Mouse (Mus musculus) spleen, adult 2 months (tissue): ENCODE results near the gene Tchhl1. TPM values are rescaled to one million over a fixed set of nuclear protein-coding genes. Genes with fewer than 3 reads are reported as not detected.

Experiments
- DNase-seq, 2 experiments: peaks; one replicate each; pipeline versions ENCODE4 v3.0.0 to v3.0.0-alpha.2; 2012 to 2021; ENCODE audit warnings: low spot score in 2 of 2, low read depth in 1 of 2
- H3K27ac ChIP-seq: fragments of 200-500 bp; 2 replicates; pipeline ENCODE4 v1.5.1; 2012; ENCODE audit warnings: low read length, inconsistent platforms; ENCODE audit not compliant: insufficient read depth
- H3K27me3 ChIP-seq: fragments of 200-500 bp; 2 replicates; pipeline ENCODE4 v1.6.1; 2012; ENCODE audit warnings: mild to moderate bottlenecking, moderate library complexity, low read length, inconsistent platforms; ENCODE audit not compliant: control insufficient read depth, insufficient read depth
- H3K36me3 ChIP-seq: fragments of 200-500 bp; 2 replicates; pipeline ENCODE4 v1.6.1; 2012; ENCODE audit warnings: mild to moderate bottlenecking, low read length, inconsistent platforms; ENCODE audit not compliant: control insufficient read depth, insufficient read depth
- H3K4me1 ChIP-seq: fragments of 200-500 bp; 2 replicates; pipeline ENCODE4 v1.6.1; 2011; ENCODE audit warnings: inconsistent platforms; ENCODE audit not compliant: control insufficient read depth, insufficient read depth, insufficient read length
- H3K4me3 ChIP-seq: fragments of 200-500 bp; 2 replicates; pipeline ENCODE4 v1.5.1; 2011; ENCODE audit warnings: mild to moderate bottlenecking, inconsistent platforms; ENCODE audit not compliant: insufficient read depth, insufficient read length; ENCODE audit errors: extremely low read depth
- CTCF ChIP-seq: fragments of 200-500 bp; IDR thresholded peaks from 2 replicates; pipeline ENCODE4 v1.5.1; 2011; ENCODE audit warnings: mild to moderate bottlenecking, inconsistent platforms; ENCODE audit not compliant: insufficient read depth, insufficient read length, insufficient replicate concordance; ENCODE audit errors: extremely low read depth
- POLR2A ChIP-seq: fragments of 200-500 bp; IDR thresholded peaks from 2 replicates; pipeline ENCODE4 v1.6.1; 2011; ENCODE audit warnings: low read depth, low read length, inconsistent platforms
- WGBS: fragments of 180-500 bp; shearing (Covaris S2); methylation state at CpG from one replicate; pipeline ENCODE4 v1.1.7; 2018; 5-methylcytosine and 5-hydroxymethylcytosine counted together
- polyA plus RNA-seq: library from polyadenylated mRNA; depleted of rRNA; stranded (reverse); fragments of >200 nt; gene quantifications from 2 replicates; pipeline ENCODE4 v1.2.3, GENCODE M21; 2012; rRNA removed

Gene Tchhl1
- not detected in 2 replicates for polyA plus RNA-seq

GRCm38 (mm10) chr3:93468561-93468960, at the start of gene Tchhl1:
TSS of gene Tchhl1 (plus strand) at chr3:93468754.
- TF ChIP-seq POLR2A (no peak), CTCF (no peak)
- WGBS, result 48% methylated on average over 5 of the region's 5 CpGs
- no peak within 1 kb of the TSS for H3K4me3 ChIP-seq
- H3K27me3 ChIP-seq, result no peaks in the 10 kb centered on the region
- no peaks in the 10 kb centered on the region for H3K36me3 ChIP-seq
- no peak within 1 kb of the TSS for H3K27ac ChIP-seq
- no peak for DNase-seq
- H3K4me1 ChIP-seq, result no peaks in the 10 kb centered on the region

GRCm38 (mm10) chr3:93431673-93432072, 36.9 kb upstream of the Tchhl1 start:
- TF ChIP-seq CTCF (no peak), POLR2A (no peak)
- Histone ChIP-seq H3K4me1 (no peaks in the 10 kb centered on the region), H3K27me3 (no peaks in the 10 kb centered on the region), H3K4me3 (no peak overlapping the region), H3K36me3 (no peaks in the 10 kb centered on the region), H3K27ac (no peak overlapping the region)
- 52% methylated on average over 3 of the region's 3 CpGs for WGBS
- DNase-seq, result no peak

DNA sequence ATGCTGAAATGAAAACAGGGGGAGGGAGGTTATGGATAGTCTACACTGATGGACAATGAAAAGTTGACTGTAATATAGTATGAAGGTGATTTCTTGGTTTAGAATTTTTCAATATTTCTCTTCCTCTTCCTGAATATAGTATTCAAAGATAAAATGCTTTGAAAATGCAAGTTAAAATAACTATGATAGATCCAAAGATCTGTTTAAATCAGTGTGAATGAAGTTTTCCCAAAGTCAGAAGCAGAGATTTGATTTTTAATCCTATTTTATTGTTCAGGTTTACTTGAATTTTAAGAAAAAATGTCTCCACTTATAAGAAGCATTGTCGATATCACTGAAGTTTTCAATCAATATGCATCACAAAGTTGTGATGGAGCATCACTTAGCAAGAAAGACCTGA, 26.5 kb upstream of the Tchhl1 start, which contains the start of gene Tchh:
Gene Tchh, plus strand, starts transcription at position 301 of the 400 bp plus-strand sequence.
- no peak for DNase-seq
- peaks cover 6% of the 10 kb centered on the region; the same call in 1 of the 2 replicates for H3K4me1 ChIP-seq
- H3K4me3 ChIP-seq, result no peak within 1 kb of the TSS
- H3K36me3 ChIP-seq, result no peaks in the 10 kb centered on the region
- 87% methylated on average over 1 of the region's 1 CpGs for WGBS
- TF ChIP-seq CTCF, result no peak
- TF ChIP-seq POLR2A, result no peak
- H3K27ac ChIP-seq, result no peak within 1 kb of the TSS
- H3K27me3 ChIP-seq, result peaks cover 22% of the 10 kb centered on the region

DNA sequence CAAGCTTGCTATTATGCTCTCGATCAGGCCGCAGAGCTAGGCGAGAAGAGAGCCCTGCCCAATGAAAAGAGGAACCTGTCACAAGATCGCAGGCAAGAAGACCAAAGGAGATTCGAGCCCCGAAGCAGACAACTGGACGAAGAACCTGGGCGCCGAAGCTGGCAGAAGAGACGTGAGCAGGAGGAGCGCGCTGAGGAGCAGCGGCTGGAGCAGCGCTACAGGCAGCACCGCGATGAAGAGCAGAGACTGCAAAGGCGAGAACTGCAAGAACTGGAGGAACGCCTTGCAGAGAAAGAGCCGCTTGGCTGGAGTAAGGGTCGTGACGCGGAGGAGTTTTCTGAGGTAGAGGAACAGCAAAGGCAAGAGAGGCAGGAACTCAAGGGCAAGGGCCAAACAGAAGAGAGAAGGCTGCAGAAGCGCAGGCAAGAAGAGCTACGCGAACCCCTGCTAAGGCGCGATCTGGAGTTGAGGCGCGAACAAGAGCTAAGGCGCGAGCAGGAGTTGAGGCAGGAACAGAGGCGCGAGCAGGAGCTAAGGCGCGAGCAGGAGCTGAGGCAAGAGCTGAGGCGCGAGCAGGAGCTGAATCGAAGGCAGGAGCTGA, 25.0 kb upstream of the Tchhl1 start:
- no peak for TF ChIP-seq POLR2A
- no peak for TF ChIP-seq CTCF
- peaks cover 26% of the 10 kb centered on the region for H3K27me3 ChIP-seq
- 1% methylated on average over 38 of the region's 38 CpGs for WGBS

DNA sequence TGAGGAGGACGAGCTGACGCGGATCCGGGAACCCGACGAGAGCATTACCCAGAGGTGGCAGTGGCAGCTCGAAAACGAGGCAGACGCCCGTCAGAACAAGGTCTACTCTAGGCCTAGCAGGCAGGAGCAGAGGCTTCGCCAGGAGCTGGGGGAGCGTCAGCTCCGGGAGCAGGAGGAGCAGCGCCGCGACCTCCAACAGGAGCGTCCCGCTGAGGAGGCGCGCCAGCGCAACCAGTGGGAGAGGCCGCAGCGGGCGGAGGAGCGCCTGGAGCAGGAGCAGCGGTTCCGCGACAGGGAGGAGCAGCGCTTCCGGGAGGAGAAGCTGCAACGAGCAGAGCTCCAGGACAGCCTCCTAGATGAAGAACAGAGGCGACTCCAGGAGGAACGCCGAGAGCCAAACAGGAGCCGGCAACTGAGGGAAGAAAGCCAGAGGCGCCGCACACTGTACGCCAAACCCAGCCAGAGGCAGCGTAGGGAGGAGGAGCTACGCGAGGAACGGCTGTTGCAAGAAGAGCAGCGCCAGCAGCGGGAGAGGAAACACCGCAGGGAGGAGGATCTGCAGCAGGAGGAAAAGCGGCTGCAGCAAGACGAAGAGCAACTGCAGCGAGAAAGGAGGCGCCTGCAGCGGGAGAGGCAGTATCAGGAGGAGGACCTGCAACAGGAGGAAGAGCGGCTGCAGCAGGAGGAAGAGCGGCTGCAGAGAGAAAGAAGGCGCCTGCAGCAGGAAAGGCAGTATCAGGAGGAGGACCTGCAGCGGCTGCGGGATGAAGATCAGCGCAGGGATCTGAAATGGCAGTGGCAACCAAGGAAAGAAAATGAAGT, 24.0 kb upstream of the Tchhl1 start:
- Histone ChIP-seq H3K27me3 (peaks cover 26% of the 10 kb centered on the region), H3K4me3 (peak overlapping the region; percentile 45), H3K36me3 (no peaks in the 10 kb centered on the region), H3K27ac (no peak overlapping the region), H3K4me1 (peaks cover 6% of the 10 kb centered on the region; the same call in 1 of the 2 replicates)
- WGBS, result under 1% methylated on average over 56 of the region's 56 CpGs
- DNase-seq, result no peak
- no peak for TF ChIP-seq POLR2A
- TF ChIP-seq CTCF, result no peak

More for the DNA sequence above, 25.0 kb upstream of the Tchhl1 start:
- Histone ChIP-seq H3K4me1 (peaks cover 6% of the 10 kb centered on the region; the same call in 1 of the 2 replicates), H3K4me3 (no peak overlapping the region), H3K36me3 (no peaks in the 10 kb centered on the region), H3K27ac (no peak overlapping the region)
- no peak for DNase-seq

- H3K36me3 ChIP-seq, result no peaks in the 10 kb centered on the region
- 4% methylated on average over 36 of the region's 36 CpGs for WGBS
- peaks cover 6% of the 10 kb centered on the region; the same call in 1 of the 2 replicates for H3K4me1 ChIP-seq
- peak overlapping the region; percentile 45; the same call in 1 of the 2 replicates for H3K4me3 ChIP-seq
- H3K27ac ChIP-seq, result no peak overlapping the region
- TF ChIP-seq CTCF (no peak), POLR2A (no peak)
- peaks cover 26% of the 10 kb centered on the region for H3K27me3 ChIP-seq
- DNase-seq, result no peak
These were observed 23.3 kb upstream of the Tchhl1 start for GRCm38 (mm10) chr3:93445165-93445705.
